Mouse (Mus musculus): ENCODE measurements around the gene Macf1. TPM values are rescaled to one million over a fixed set of nuclear protein-coding genes. Genes with fewer than 3 reads are reported as not detected.

Macf1 gene
- polyA plus RNA-seq, 1 experiment: 41.2 TPM

- TF ChIP-seq FLI1 (IDR thresholded peaks at IDR 0.05; ENCODE audit: low read length): no peak
- TF ChIP-seq GATA1 (IDR thresholded peaks at IDR 0.05; ENCODE audit: borderline replicate concordance, low read length): no peak
- no peaks in the 10 kb centered on the region for H3K4me1 ChIP-seq
- H3K4me3 ChIP-seq (replicated peaks): no peak overlapping the region
- H3K9me3 ChIP-seq: peaks cover 5% of the 10 kb centered on the region
- peaks cover 23% of the 10 kb centered on the region for H3K27me3 ChIP-seq (replicated peaks)
- H3K36me3 ChIP-seq (replicated peaks; ENCODE audit: low read length): no peaks in the 10 kb centered on the region
Observed at GRCm38 (mm10) chr4:123607174-123607573, 77.0 kb downstream of the Macf1 start.

GRCm38 (mm10) chr4:123605948-123606347 is 78.2 kb downstream of the Macf1 start:
- no peak for TF ChIP-seq GATA1 (IDR thresholded peaks at IDR 0.05; ENCODE audit: borderline replicate concordance, low read length)
- TF ChIP-seq FLI1 (IDR thresholded peaks at IDR 0.05; ENCODE audit: low read length): no peak
- no peaks in the 10 kb centered on the region for H3K36me3 ChIP-seq (replicated peaks; ENCODE audit: low read length)
- H3K27me3 ChIP-seq (replicated peaks): peaks cover 27% of the 10 kb centered on the region
- H3K4me3 ChIP-seq (replicated peaks): no peak overlapping the region
- no peaks in the 10 kb centered on the region for H3K4me1 ChIP-seq
- H3K9me3 ChIP-seq: peaks cover 5% of the 10 kb centered on the region

DNA sequence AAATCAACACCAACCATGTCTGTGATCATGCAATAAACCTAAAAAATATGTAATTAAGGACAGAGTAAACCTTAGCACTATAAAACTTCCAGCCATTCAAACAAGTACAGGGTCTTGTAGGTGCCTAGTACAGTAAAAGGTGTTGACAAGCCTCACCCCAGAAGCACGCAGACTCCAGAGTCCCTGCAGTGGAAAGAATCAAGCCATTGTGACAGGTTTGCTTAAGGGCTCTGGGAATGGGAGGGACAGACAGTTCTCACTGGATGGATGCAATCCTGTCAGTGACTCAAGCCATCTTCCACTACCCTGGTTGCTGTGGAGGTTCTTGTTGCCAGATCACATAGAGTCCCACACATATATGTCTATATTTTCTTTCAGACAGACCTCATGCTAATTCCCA is 78.9 kb downstream of the Macf1 start:
- no peak overlapping the region for H3K4me3 ChIP-seq (replicated peaks)
- TF ChIP-seq FLI1 (IDR thresholded peaks at IDR 0.05; ENCODE audit: low read length) (no peak), GATA1 (IDR thresholded peaks at IDR 0.05; ENCODE audit: borderline replicate concordance, low read length) (no peak)
- H3K9me3 ChIP-seq: peaks cover 5% of the 10 kb centered on the region
- H3K36me3 ChIP-seq (replicated peaks; ENCODE audit: low read length): no peaks in the 10 kb centered on the region
- H3K4me1 ChIP-seq: no peaks in the 10 kb centered on the region
- peaks cover 27% of the 10 kb centered on the region for H3K27me3 ChIP-seq (replicated peaks)

DNA sequence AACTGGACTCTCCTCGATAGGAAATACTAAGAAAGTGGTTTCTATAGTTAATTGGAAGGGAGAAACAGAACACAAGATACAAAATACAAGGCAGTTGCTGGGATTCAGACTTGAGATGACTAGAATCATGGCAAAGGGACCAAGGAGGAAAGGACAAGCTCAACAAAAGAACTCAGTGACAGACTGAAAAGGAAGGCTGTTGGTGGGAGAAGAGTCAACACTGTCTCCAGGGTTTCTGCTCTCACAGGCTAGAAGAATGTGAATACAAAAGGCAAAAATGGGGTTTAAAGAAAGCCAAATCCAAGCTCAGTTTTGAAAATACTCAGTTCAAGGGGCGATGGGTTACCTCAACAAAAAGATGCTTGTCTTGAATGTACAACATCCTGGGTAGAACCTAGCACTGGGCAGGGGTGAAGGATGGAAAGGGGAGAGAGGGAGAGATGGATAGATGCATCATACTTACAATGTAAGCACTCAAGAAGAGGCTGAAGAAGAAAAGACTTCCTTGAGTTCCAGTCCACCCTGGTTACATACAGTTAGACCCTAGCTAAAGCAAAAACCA is 81.4 kb downstream of the Macf1 start:
- Histone ChIP-seq H3K9me3 (peaks cover 5% of the 10 kb centered on the region), H3K36me3 (replicated peaks; ENCODE audit: low read length) (no peaks in the 10 kb centered on the region), H3K4me1 (no peaks in the 10 kb centered on the region; the same call in 1 of the 2 replicates), H3K4me3 (replicated peaks) (no peak overlapping the region), H3K27me3 (replicated peaks) (peaks cover 21% of the 10 kb centered on the region)
- TF ChIP-seq GATA1 (IDR thresholded peaks at IDR 0.05; ENCODE audit: borderline replicate concordance, low read length) (no peak), FLI1 (IDR thresholded peaks at IDR 0.05; ENCODE audit: low read length) (no peak)

DNA sequence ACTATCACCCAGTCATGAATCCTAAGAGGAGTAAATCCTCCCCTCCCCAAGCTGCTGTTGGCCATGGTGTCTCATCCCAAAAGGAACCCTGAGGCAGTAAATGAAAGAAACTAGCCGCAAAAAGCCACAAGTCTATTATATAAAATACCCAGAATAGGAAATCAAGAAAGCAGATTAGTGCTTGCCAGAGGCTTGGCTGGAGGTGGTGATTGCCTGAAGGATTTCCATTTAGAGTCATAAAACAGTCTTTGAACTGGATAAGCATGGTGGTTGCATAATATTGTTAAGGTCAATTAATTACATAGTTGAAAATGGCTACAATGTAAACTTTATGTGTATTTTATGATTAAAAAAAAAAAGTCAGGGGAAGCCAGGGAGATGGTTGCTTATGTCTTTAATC is 83.1 kb downstream of the Macf1 start:
- no peaks in the 10 kb centered on the region for H3K36me3 ChIP-seq (replicated peaks; ENCODE audit: low read length)
- H3K27me3 ChIP-seq (replicated peaks): peaks cover 21% of the 10 kb centered on the region
- no peaks in the 10 kb centered on the region for H3K9me3 ChIP-seq
- H3K4me3 ChIP-seq (replicated peaks): no peak overlapping the region
- TF ChIP-seq FLI1 (IDR thresholded peaks at IDR 0.05; ENCODE audit: low read length): no peak
- no peak for TF ChIP-seq GATA1 (IDR thresholded peaks at IDR 0.05; ENCODE audit: borderline replicate concordance, low read length)
- H3K4me1 ChIP-seq: no peaks in the 10 kb centered on the region; the same call in 1 of the 2 replicates

DNA sequence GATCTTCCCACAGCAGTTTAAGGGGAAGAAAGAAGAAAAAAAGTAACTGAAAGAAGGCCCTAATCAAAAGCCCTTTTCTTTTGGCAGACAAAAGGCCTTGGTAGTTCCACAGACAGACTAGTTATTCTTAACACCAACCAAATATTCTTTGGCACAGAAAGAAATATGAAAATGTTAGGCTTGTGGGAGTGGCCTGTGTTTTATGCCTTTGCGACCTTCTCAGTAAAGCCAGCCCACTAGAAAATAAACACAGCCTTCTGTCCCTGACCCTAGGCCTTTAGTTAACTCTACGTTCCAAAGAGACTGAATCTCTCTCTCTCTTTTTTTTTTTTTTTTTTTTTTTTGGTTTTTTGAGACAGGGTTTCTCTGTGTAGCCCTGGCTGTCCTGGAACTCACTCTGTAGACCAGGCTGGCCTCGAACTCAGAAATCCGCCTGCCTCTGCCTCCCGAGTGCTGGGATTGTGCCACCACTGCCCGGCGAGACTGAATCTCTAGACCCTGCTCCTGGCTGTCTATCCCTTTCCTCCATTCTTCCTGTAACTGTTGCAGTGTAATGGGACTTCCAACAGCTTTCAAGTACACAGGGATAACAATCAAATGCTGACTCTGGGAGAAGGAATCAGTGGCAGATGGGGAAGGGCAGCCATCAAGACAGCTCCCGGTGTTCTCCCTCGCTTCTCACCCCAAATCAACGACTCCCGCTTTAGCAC is 85.5 kb downstream of the Macf1 start:
- Histone ChIP-seq H3K36me3 (replicated peaks; ENCODE audit: low read length) (no peaks in the 10 kb centered on the region), H3K4me3 (replicated peaks) (no peak overlapping the region), H3K27me3 (replicated peaks) (peaks cover 22% of the 10 kb centered on the region), H3K4me1 (no peaks in the 10 kb centered on the region; the same call in 1 of the 2 replicates), H3K9me3 (no peaks in the 10 kb centered on the region)
- TF ChIP-seq FLI1 (IDR thresholded peaks at IDR 0.05; ENCODE audit: low read length): no peak
- TF ChIP-seq GATA1 (IDR thresholded peaks at IDR 0.05; ENCODE audit: borderline replicate concordance, low read length): no peak

GRCm38 (mm10) chr4:123594381-123594806 is 89.8 kb downstream of the Macf1 start:
- no peaks in the 10 kb centered on the region for H3K36me3 ChIP-seq (replicated peaks; ENCODE audit: low read length)
- no peak for TF ChIP-seq GATA1 (IDR thresholded peaks at IDR 0.05; ENCODE audit: borderline replicate concordance, low read length)
- TF ChIP-seq FLI1 (IDR thresholded peaks at IDR 0.05; ENCODE audit: low read length): no peak
- peaks cover 31% of the 10 kb centered on the region for H3K27me3 ChIP-seq (replicated peaks)
- no peaks in the 10 kb centered on the region; the same call in 1 of the 2 replicates for H3K4me1 ChIP-seq
- no peak overlapping the region for H3K4me3 ChIP-seq (replicated peaks)
- H3K9me3 ChIP-seq: no peaks in the 10 kb centered on the region

- no peak for TF ChIP-seq FLI1 (IDR thresholded peaks at IDR 0.05; ENCODE audit: low read length)
- H3K4me1 ChIP-seq: peaks cover 2% of the 10 kb centered on the region; the same call in 1 of the 2 replicates
- H3K4me3 ChIP-seq (replicated peaks): no peak overlapping the region
- H3K36me3 ChIP-seq (replicated peaks; ENCODE audit: low read length): no peaks in the 10 kb centered on the region
- peaks cover 31% of the 10 kb centered on the region for H3K27me3 ChIP-seq (replicated peaks)
- H3K9me3 ChIP-seq: no peaks in the 10 kb centered on the region
Observed at GRCm38 (mm10) chr4:123593664-123594063, 90.5 kb downstream of the Macf1 start.

DNA sequence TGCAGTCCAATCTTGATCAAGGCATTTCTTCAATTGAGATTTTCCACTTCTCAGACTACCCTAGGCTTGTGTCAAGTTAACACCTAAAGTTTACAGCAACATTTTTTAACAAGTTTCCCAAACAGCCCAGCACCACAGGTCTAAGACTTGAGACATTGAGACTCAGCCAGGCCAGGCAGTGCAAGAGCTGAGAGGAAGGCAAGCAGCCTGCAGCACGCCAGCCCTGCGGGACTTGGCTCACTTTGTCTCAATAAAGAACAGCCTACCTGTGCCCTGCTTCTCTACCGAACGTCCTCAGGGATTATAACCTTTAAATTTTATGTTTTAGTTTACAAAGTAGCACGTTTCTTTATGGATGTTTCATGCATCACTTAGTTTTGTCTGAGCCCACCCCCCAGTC is 92.1 kb downstream of the Macf1 start:
- H3K27me3 ChIP-seq (replicated peaks): peaks cover 31% of the 10 kb centered on the region
- H3K9me3 ChIP-seq: no peaks in the 10 kb centered on the region
- TF ChIP-seq GATA1 (IDR thresholded peaks at IDR 0.05; ENCODE audit: borderline replicate concordance, low read length) (no peak), FLI1 (IDR thresholded peaks at IDR 0.05; ENCODE audit: low read length) (no peak)
- peaks cover 8% of the 10 kb centered on the region; the same call in 1 of the 2 replicates for H3K4me1 ChIP-seq
- H3K4me3 ChIP-seq (replicated peaks): no peak overlapping the region
- H3K36me3 ChIP-seq (replicated peaks; ENCODE audit: low read length): no peaks in the 10 kb centered on the region

GRCm38 (mm10) chr4:123591026-123591635 is 93.0 kb downstream of the Macf1 start:
- TF ChIP-seq FLI1 (IDR thresholded peaks at IDR 0.05; ENCODE audit: low read length): no peak
- TF ChIP-seq GATA1 (IDR thresholded peaks at IDR 0.05; ENCODE audit: borderline replicate concordance, low read length): no peak
- no peak overlapping the region for H3K4me3 ChIP-seq (replicated peaks)
- peaks cover 8% of the 10 kb centered on the region; the same call in 1 of the 2 replicates for H3K4me1 ChIP-seq
- peaks cover 31% of the 10 kb centered on the region for H3K27me3 ChIP-seq (replicated peaks)
- H3K36me3 ChIP-seq (replicated peaks; ENCODE audit: low read length): no peaks in the 10 kb centered on the region
- no peaks in the 10 kb centered on the region for H3K9me3 ChIP-seq

Data from megakaryocyte, embryonic 14.5 days (primary cell).